Mouse (Mus musculus) MEL (cell line): ENCODE measurements around the gene Slc39a11. TPM values are rescaled to one million over a fixed set of nuclear protein-coding genes. Genes with fewer than 3 reads are reported as not detected.

Source experiments
- DNase-seq: peaks from one replicate; pipeline ENCODE4 v3.0.0; 2011; ENCODE audit warnings: low read depth, low spot score
- H3K27ac ChIP-seq: 2 replicates; pipeline ENCODE4 v1.5.1; 2012; ENCODE audit warnings: low read depth, mild to moderate bottlenecking, control low read depth, low read length, moderate library complexity; ENCODE audit not compliant: control insufficient read depth
- H3K27me3 ChIP-seq, 2 experiments: fragments of 150-350 bp in 1 of 2; sonication (generic) in 1 of 2; 2 replicates each; pipeline ENCODE4 v1.6.1; 2012; ENCODE audit warnings: low read length in 2 of 2, mild to moderate bottlenecking in 2 of 2, improper control_type of control experiment in 1 of 2, moderate library complexity in 1 of 2; ENCODE audit not compliant: insufficient read depth in 2 of 2, control insufficient read depth in 1 of 2
- H3K36me3 ChIP-seq, 2 experiments: 2 replicates each; pipeline ENCODE4 v1.6.1; 2012 to 2014; ENCODE audit warnings: low read length in 2 of 2, improper control_type of control experiment in 1 of 2, inconsistent platforms in 1 of 2, mild to moderate bottlenecking in 1 of 2; ENCODE audit not compliant: insufficient read depth in 2 of 2, control insufficient read depth in 1 of 2
- H3K4me1 ChIP-seq, 2 experiments: fragments of 150-350 bp in 1 of 2; sonication (generic) in 1 of 2; 2 replicates each; pipeline ENCODE4 v1.6.1; 2012; ENCODE audit warnings: low read length in 2 of 2, improper control_type of control experiment in 1 of 2, mild to moderate bottlenecking in 1 of 2; ENCODE audit not compliant: insufficient read depth in 2 of 2, control insufficient read depth in 1 of 2
- H3K4me3 ChIP-seq, 2 experiments: fragments of 150-350 bp in 1 of 2; sonication (generic) in 1 of 2; 2 replicates each; pipeline ENCODE4 v1.5.1; 2012; ENCODE audit warnings: low read depth in 2 of 2, low read length in 2 of 2, mild to moderate bottlenecking in 2 of 2, moderate library complexity in 2 of 2, control low read depth in 1 of 2, improper control_type of control experiment in 1 of 2; ENCODE audit not compliant: control insufficient read depth in 1 of 2, insufficient read depth in 1 of 2
- H3K79me2 ChIP-seq: 2 replicates; pipeline ENCODE4 v1.6.1; 2012; ENCODE audit warnings: mild to moderate bottlenecking, low read length, moderate library complexity; ENCODE audit not compliant: control insufficient read depth, poor library complexity, insufficient read depth
- H3K9ac ChIP-seq: 2 replicates; pipeline ENCODE4 v1.6.1; 2012; ENCODE audit warnings: low read depth, mild to moderate bottlenecking, control low read depth, low read length, moderate library complexity; ENCODE audit not compliant: control insufficient read depth, poor library complexity, severe bottlenecking
- H3K9me3 ChIP-seq: fragments of 150-350 bp; sonication (generic); replicated peaks from 2 replicates; pipeline ENCODE4 v1.6.1; 2012; ENCODE audit warnings: mild to moderate bottlenecking, low read length, improper control_type of control experiment, moderate library complexity; ENCODE audit not compliant: insufficient read depth
- CHD2 ChIP-seq: IDR thresholded peaks from 2 replicates; pipeline ENCODE4 v1.6.1; 2011; ENCODE audit warnings: low read length, improper control_type of control experiment
- CTCF ChIP-seq, 3 experiments: IDR thresholded peaks in 2 of 3; conservative IDR thresholded peaks in 1 of 3; 2 replicates each; pipeline ENCODE4 v1.5.1; 2011 to 2012; ENCODE audit warnings: low read length in 3 of 3, low read depth in 2 of 3, mild to moderate bottlenecking in 2 of 3, improper control_type of control experiment in 1 of 3, inconsistent platforms in 1 of 3, mixed read lengths in 1 of 3, moderate library complexity in 1 of 3; ENCODE audit not compliant: control insufficient read depth in 1 of 3, insufficient read depth in 1 of 3, poor library complexity in 1 of 3, severe bottlenecking in 1 of 3
- ETS1 ChIP-seq: IDR thresholded peaks from 2 replicates; pipeline ENCODE4 v1.6.1; 2012; ENCODE audit warnings: low read depth, mild to moderate bottlenecking, inconsistent platforms, low read length, improper control_type of control experiment, moderate library complexity
- HCFC1 ChIP-seq: IDR thresholded peaks from 2 replicates; pipeline ENCODE4 v1.6.1; 2012; ENCODE audit warnings: low read depth, mild to moderate bottlenecking, inconsistent platforms, low read length, improper control_type of control experiment, moderate library complexity
- KAT2A ChIP-seq: conservative IDR thresholded peaks from 2 replicates; pipeline ENCODE4 v1.6.1; 2012; ENCODE audit warnings: low read depth, low read length, improper control_type of control experiment, inconsistent platforms
- MAFK ChIP-seq: IDR thresholded peaks from 2 replicates; pipeline ENCODE4 v1.6.1; 2011; ENCODE audit warnings: low read depth, mild to moderate bottlenecking, low read length, improper control_type of control experiment, borderline replicate concordance
- MAX ChIP-seq: IDR thresholded peaks from 2 replicates; pipeline ENCODE4 v1.6.1; 2011; ENCODE audit warnings: low read length, improper control_type of control experiment
- MAZ ChIP-seq: IDR thresholded peaks from 2 replicates; pipeline ENCODE4 v1.6.1; 2012; ENCODE audit warnings: low read depth, mild to moderate bottlenecking, inconsistent platforms, low read length, improper control_type of control experiment
- MEF2A ChIP-seq: IDR thresholded peaks from 2 replicates; pipeline ENCODE4 v1.6.1; 2014; ENCODE audit warnings: low read depth, mild to moderate bottlenecking, inconsistent platforms, low read length, improper control_type of control experiment; ENCODE audit not compliant: poor library complexity, insufficient replicate concordance, severe bottlenecking; ENCODE audit errors: extremely low read depth
- MXI1 ChIP-seq: IDR thresholded peaks from 2 replicates; pipeline ENCODE4 v1.6.1; 2011; ENCODE audit warnings: mild to moderate bottlenecking, low read depth, low read length, improper control_type of control experiment
- MYB ChIP-seq: IDR thresholded peaks from 2 replicates; pipeline ENCODE4 v1.6.1; 2011; ENCODE audit warnings: mild to moderate bottlenecking, low read depth, low read length, improper control_type of control experiment
- NELFE ChIP-seq: IDR thresholded peaks from 2 replicates; pipeline ENCODE4 v1.6.1; 2011; ENCODE audit warnings: low read depth, low read length, improper control_type of control experiment
- POLR2AphosphoS5 ChIP-seq: IDR thresholded peaks from 2 replicates; pipeline ENCODE4 v1.6.1; 2012; ENCODE audit warnings: low read depth, borderline replicate concordance, mild to moderate bottlenecking, inconsistent platforms, low read length, moderate library complexity, mixed read lengths
- TAL1 ChIP-seq: IDR thresholded peaks from 2 replicates; pipeline ENCODE4 v1.6.1; 2012; ENCODE audit warnings: mild to moderate bottlenecking, inconsistent platforms, low read length, moderate library complexity, mixed read lengths
- USF1 ChIP-seq: IDR thresholded peaks from 2 replicates; pipeline ENCODE4 v1.6.1; 2014; ENCODE audit warnings: low read depth, mild to moderate bottlenecking, inconsistent platforms, low read length, improper control_type of control experiment, moderate library complexity
- ZKSCAN1 ChIP-seq: IDR thresholded peaks from 2 replicates; pipeline ENCODE4 v1.6.1; 2012; ENCODE audit warnings: low read depth, mild to moderate bottlenecking, inconsistent platforms, low read length, improper control_type of control experiment, moderate library complexity
- ZMIZ1 ChIP-seq: IDR thresholded peaks from 2 replicates; pipeline ENCODE4 v1.6.1; 2012; ENCODE audit warnings: low read depth, mild to moderate bottlenecking, inconsistent platforms, low read length, improper control_type of control experiment, moderate library complexity
- polyA plus RNA-seq, 2 experiments: library from polyadenylated mRNA; stranded (reverse) in 1 of 2; unstranded in 1 of 2; fragments of >175 nt in 1 of 2; fragments of >200 nt in 1 of 2; gene quantifications; 2 replicates each; pipeline versions ENCODE4 v1.2.1 to v1.2.4; 2012; ENCODE audit warnings: low replicate concordance in 2 of 2, low read depth in 1 of 2; ENCODE audit not compliant: insufficient read length in 2 of 2, insufficient read depth in 1 of 2, missing spikeins in 1 of 2
- total RNA-seq: library from RNA; depleted of rRNA; stranded (reverse); fragments of 300-350 nt; gene quantifications from 2 replicates; pipeline ENCODE4 v1.2.3, GENCODE M21; 2012

Gene Slc39a11
- total and polyA plus RNA-seq, 3 experiments, result 34.2 to 45.6 TPM; not detected in 1

GRCm38 (mm10) chr11:113601616-113602343, 48.1 kb downstream of the Slc39a11 start:
- Histone ChIP-seq H3K9me3 (no peaks in the 10 kb centered on the region), H3K79me2 (no peaks in the 10 kb centered on the region), H3K4me1 (no peaks in the 10 kb centered on the region), H3K9ac (no peak overlapping the region), H3K36me3 (no peaks in the 10 kb centered on the region), H3K4me3 (no peak overlapping the region), H3K27ac (no peak overlapping the region), H3K27me3 (peaks cover 0 to 5% of the 10 kb centered on the region in 2 experiments; a peak in 1 of 4 replicates)
- TF ChIP-seq MXI1 (no peak), ZMIZ1 (no peak), CHD2 (no peak)
- no peak for DNase-seq

DNA sequence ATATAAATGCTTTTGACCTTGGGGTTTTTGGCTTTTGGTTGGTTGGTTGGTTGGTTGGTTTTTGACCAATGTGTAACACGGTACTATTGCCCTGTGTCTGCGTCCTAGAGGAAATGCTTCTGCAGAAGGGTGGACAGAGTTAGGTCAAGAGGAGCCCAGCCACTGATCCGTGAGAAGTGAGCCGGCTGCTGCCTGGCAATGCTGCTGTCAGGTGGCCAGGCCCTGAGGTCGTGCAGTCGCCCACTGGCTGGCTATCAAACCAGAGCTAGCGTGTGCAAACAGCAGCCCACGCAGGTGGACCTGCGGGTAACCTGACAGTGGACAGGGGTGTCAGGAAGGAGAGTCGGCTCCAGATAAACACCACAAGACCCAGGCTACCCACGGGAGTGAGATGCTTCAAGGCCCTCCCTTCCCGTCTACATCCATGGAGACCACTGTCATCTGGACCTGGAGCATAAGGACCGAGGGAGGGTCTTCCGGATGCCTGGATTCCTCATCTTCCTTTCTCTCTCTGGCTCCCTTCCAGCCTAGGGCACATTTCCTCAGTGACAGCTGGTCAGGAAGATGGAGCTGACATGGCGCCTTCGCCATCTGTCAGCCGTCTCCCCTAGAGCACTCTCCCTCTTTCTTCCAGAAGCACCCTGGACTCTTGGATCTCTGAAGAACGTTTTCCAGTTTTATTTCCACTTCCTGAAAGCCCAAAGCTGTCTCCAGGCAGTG, 49.2 kb downstream of the Slc39a11 start:
- Histone ChIP-seq H3K27me3 (peaks cover 0 to 5% of the 10 kb centered on the region in 2 experiments; a peak in 1 of 4 replicates), H3K36me3 (no peaks in the 10 kb centered on the region), H3K9ac (no peak overlapping the region), H3K4me1 (no peaks in the 10 kb centered on the region), H3K27ac (no peak overlapping the region), H3K9me3 (no peaks in the 10 kb centered on the region), H3K79me2 (no peaks in the 10 kb centered on the region), H3K4me3 (no peak overlapping the region)
- TF ChIP-seq MAFK (no peak), CTCF (IDR thresholded peaks at IDR 0.05 in 2 of 3, conservative IDR thresholded peaks at IDR 0.05 in 1 of 3; ENCODE audit: control insufficient read depth in 1 of 3, insufficient read depth in 1 of 3, low read depth in 2 of 3, low read length in 3 of 3, poor library complexity in 1 of 3, severe bottlenecking in 1 of 3) (no peak), ETS1 (no peak), POLR2AphosphoS5 (no peak), TAL1 (no peak), NELFE (no peak)
- DNase-seq, result no peak

GRCm38 (mm10) chr11:113597632-113598031, 52.2 kb downstream of the Slc39a11 start:
- TF ChIP-seq HCFC1 (no peak), USF1 (no peak), MAZ (no peak), ZKSCAN1 (no peak), MYB (no peak), KAT2A (no peak), MEF2A (no peak), MAX (no peak), CTCF (IDR thresholded peaks at IDR 0.05 in 2 of 3, conservative IDR thresholded peaks at IDR 0.05 in 1 of 3; ENCODE audit: control insufficient read depth in 1 of 3, insufficient read depth in 1 of 3, low read depth in 2 of 3, low read length in 3 of 3, poor library complexity in 1 of 3, severe bottlenecking in 1 of 3) (no peak), ETS1 (no peak)
- no peak overlapping the region for H3K27ac ChIP-seq
- H3K9ac ChIP-seq, result no peak overlapping the region
- no peaks in the 10 kb centered on the region for H3K9me3 ChIP-seq
- no peak for DNase-seq
- no peaks in the 10 kb centered on the region for H3K36me3 ChIP-seq
- H3K27me3 ChIP-seq, result peaks cover 0 to 4% of the 10 kb centered on the region in 2 experiments; a peak in 2 of 4 replicates
- no peak overlapping the region for H3K4me3 ChIP-seq
- no peaks in the 10 kb centered on the region for H3K79me2 ChIP-seq
- no peaks in the 10 kb centered on the region for H3K4me1 ChIP-seq
